Mouse (Mus musculus) CH12.LX (cell line): ENCODE measurements at regions not wholly inside any gene's neighbourhood (a gene's known extent, or its start where the extent isn't known, plus 50 kb on each side); places are given as distances from the start of the nearest gene placed in this dataset.

Experiments used
- DNase-seq: peaks from one replicate; pipeline ENCODE4 v3.0.0-alpha.2; 2013; ENCODE audit errors: extremely low read depth
- H3K27ac ChIP-seq: 2 replicates; pipeline ENCODE4 v1.5.1; 2012; ENCODE audit warnings: low read depth, mild to moderate bottlenecking, control low read depth, moderate library complexity; ENCODE audit not compliant: insufficient read depth
- H3K27me3 ChIP-seq: replicated peaks from 2 replicates; pipeline ENCODE3; 2012; ENCODE audit warnings: inconsistent platforms
- H3K36me3 ChIP-seq, 2 experiments: replicated peaks in 1 of 2; 2 replicates each; pipeline versions ENCODE3 to v1.6.1; 2012; ENCODE audit warnings: inconsistent platforms in 1 of 2, low read length in 1 of 2, mild to moderate bottlenecking in 1 of 2, mixed read lengths in 1 of 2, moderate library complexity in 1 of 2; ENCODE audit not compliant: control insufficient read depth in 1 of 2, insufficient read depth in 1 of 2
- H3K4me1 ChIP-seq, 2 experiments: 2 replicates each; pipeline ENCODE4 v1.6.1; 2012; ENCODE audit warnings: inconsistent platforms in 1 of 2, moderate library complexity in 1 of 2; ENCODE audit not compliant: insufficient read depth in 2 of 2, control insufficient read depth in 1 of 2
- H3K4me2 ChIP-seq: 2 replicates; pipeline ENCODE4 v1.6.1; 2012; ENCODE audit warnings: low read depth, mild to moderate bottlenecking, control low read depth; ENCODE audit not compliant: poor library complexity, insufficient read depth, severe bottlenecking
- H3K4me3 ChIP-seq, 3 experiments: fragments of 150-350 bp in 1 of 3; sonication (generic) in 1 of 3; replicated peaks in 1 of 3; 2 replicates each; pipeline versions ENCODE3 to v1.5.1; 2011 to 2012; ENCODE audit warnings: low read depth in 2 of 3, low read length in 2 of 3, mild to moderate bottlenecking in 2 of 3, moderate library complexity in 2 of 3, control low read depth in 1 of 3, improper control_type of control experiment in 1 of 3, inconsistent platforms in 1 of 3, mixed read lengths in 1 of 3; ENCODE audit not compliant: poor library complexity in 1 of 3
- H3K79me2 ChIP-seq: replicated peaks from 2 replicates; pipeline ENCODE4 v1.6.1; 2012; ENCODE audit warnings: mild to moderate bottlenecking, moderate library complexity; ENCODE audit not compliant: control insufficient read depth, poor library complexity, insufficient read depth, severe bottlenecking; ENCODE audit errors: extremely low read depth
- H3K9ac ChIP-seq: 2 replicates; pipeline ENCODE4 v1.6.1; 2012; ENCODE audit warnings: low read depth, mild to moderate bottlenecking, control low read depth, moderate library complexity; ENCODE audit not compliant: insufficient read depth
- H3K9me3 ChIP-seq: replicated peaks from 2 replicates; pipeline ENCODE3; 2012; ENCODE audit warnings: low read length, inconsistent platforms, mixed read lengths
- CHD2 ChIP-seq: IDR thresholded peaks from 2 replicates; pipeline ENCODE4 v1.6.1; 2011; ENCODE audit warnings: low read length, improper control_type of control experiment
- CTCF ChIP-seq, 2 experiments: IDR thresholded peaks in 1 of 2; conservative IDR thresholded peaks in 1 of 2; 2 replicates each; pipeline ENCODE4 v1.5.1; 2011 to 2012; ENCODE audit warnings: low read depth in 2 of 2, low read length in 2 of 2, improper control_type of control experiment in 1 of 2, inconsistent platforms in 1 of 2, mild to moderate bottlenecking in 1 of 2, moderate library complexity in 1 of 2
- ETS1 ChIP-seq: conservative IDR thresholded peaks from 2 replicates; pipeline ENCODE4 v1.6.1; 2012; ENCODE audit warnings: low read depth, mild to moderate bottlenecking, inconsistent platforms, low read length, improper control_type of control experiment, moderate library complexity
- IRF4 ChIP-seq: IDR thresholded peaks from 2 replicates; pipeline ENCODE4 v1.6.1; 2014; ENCODE audit warnings: low read depth, mild to moderate bottlenecking, inconsistent platforms, low read length, improper control_type of control experiment
- JUN ChIP-seq: IDR thresholded peaks from 2 replicates; pipeline ENCODE4 v1.6.1; 2011; ENCODE audit warnings: low read depth, mild to moderate bottlenecking, low read length, improper control_type of control experiment, moderate library complexity; ENCODE audit not compliant: insufficient read depth
- JUND ChIP-seq: conservative IDR thresholded peaks from 2 replicates; pipeline ENCODE4 v1.6.1; 2011; ENCODE audit warnings: low read depth, low read length, improper control_type of control experiment
- KAT2A ChIP-seq: IDR thresholded peaks from 2 replicates; pipeline ENCODE4 v1.6.1; 2012; ENCODE audit warnings: low read length, improper control_type of control experiment, inconsistent platforms; ENCODE audit not compliant: insufficient replicate concordance
- MAX ChIP-seq: IDR thresholded peaks from 2 replicates; pipeline ENCODE4 v1.6.1; 2011; ENCODE audit warnings: low read length, improper control_type of control experiment
- MXI1 ChIP-seq: IDR thresholded peaks from 2 replicates; pipeline ENCODE4 v1.6.1; 2011; ENCODE audit warnings: mild to moderate bottlenecking, low read depth, low read length, improper control_type of control experiment
- NELFE ChIP-seq: IDR thresholded peaks from 2 replicates; pipeline ENCODE4 v1.6.1; 2011; ENCODE audit warnings: low read depth, low read length, improper control_type of control experiment
- POLR2A ChIP-seq: IDR thresholded peaks from 2 replicates; pipeline ENCODE4 v1.6.1; 2011; ENCODE audit warnings: low read depth, mild to moderate bottlenecking, improper control_type of control experiment, low read length
- POLR2AphosphoS2 ChIP-seq: IDR thresholded peaks from 2 replicates; pipeline ENCODE4 v1.6.1; 2011; ENCODE audit warnings: low read depth, low read length, improper control_type of control experiment
- RCOR1 ChIP-seq: conservative IDR thresholded peaks from 2 replicates; pipeline ENCODE4 v1.6.1; 2012; ENCODE audit warnings: low read depth, mild to moderate bottlenecking, inconsistent platforms, low read length, improper control_type of control experiment
- SMC3 ChIP-seq: IDR thresholded peaks from 2 replicates; pipeline ENCODE4 v1.6.1; 2011; ENCODE audit warnings: low read depth, low read length, improper control_type of control experiment
- TBP ChIP-seq: conservative IDR thresholded peaks from 2 replicates; pipeline ENCODE4 v1.6.1; 2011; ENCODE audit warnings: low read depth, low read length, improper control_type of control experiment
- TCF12 ChIP-seq: IDR thresholded peaks from 2 replicates; pipeline ENCODE4 v1.6.1; 2014; ENCODE audit warnings: low read depth, mild to moderate bottlenecking, inconsistent platforms, low read length, improper control_type of control experiment
- UBTF ChIP-seq: IDR thresholded peaks from 2 replicates; pipeline ENCODE4 v1.6.1; 2012; ENCODE audit warnings: low read depth, mild to moderate bottlenecking, inconsistent platforms, low read length, improper control_type of control experiment, moderate library complexity
- USF1 ChIP-seq: IDR thresholded peaks from 2 replicates; pipeline ENCODE4 v1.6.1; 2014; ENCODE audit warnings: low read depth, mild to moderate bottlenecking, inconsistent platforms, low read length, improper control_type of control experiment
- ZKSCAN1 ChIP-seq: IDR thresholded peaks from 2 replicates; pipeline ENCODE4 v1.6.1; 2012; ENCODE audit warnings: low read depth, inconsistent platforms, low read length, improper control_type of control experiment, borderline replicate concordance
- ZMIZ1 ChIP-seq: IDR thresholded peaks from 2 replicates; pipeline ENCODE4 v1.6.1; 2012; ENCODE audit warnings: low read depth, mild to moderate bottlenecking, inconsistent platforms, low read length, improper control_type of control experiment
- dilution Hi-C: fragments of 300-500 bp; cut with MboI; formaldehyde crosslinking; loops from 2 replicates; pipeline ENCODE4 v1.14.3; 2020; ENCODE audit warnings: low sequenced_read_pairs; ENCODE audit not compliant: extremely low pct_unique_long_range_greater_than_20kb, extremely low pct_ligation_motif_present
- in situ Hi-C: fragments of 300-500 bp; cut with MboI; formaldehyde crosslinking; loops from 3 replicates; pipeline ENCODE4 v1.14.3; 2019; ENCODE audit warnings: low sequenced_read_pairs, low pct_ligation_motif_present, low pct_unique_long_range_greater_than_20kb, mixed read lengths

DNA sequence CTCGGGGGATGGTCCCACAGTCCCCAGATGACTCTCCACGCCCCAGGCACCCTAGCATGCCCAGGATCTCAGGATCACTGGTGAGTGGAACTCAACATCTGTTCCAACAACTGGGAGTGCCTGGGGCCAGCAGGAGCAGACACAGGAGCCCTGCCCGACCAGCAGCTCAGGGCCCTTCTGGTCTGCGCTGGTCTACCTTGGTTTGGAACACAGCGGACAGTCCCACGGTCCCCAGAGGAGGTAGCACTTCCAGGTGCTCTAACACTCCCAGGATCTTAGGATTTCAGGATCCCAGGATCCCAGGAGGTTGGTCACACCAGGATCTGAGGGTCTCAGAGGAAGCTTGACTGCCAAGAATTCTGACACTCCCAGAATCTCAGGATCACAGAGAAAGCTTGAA, 131.8 kb downstream of the Thbs2 start:
- in situ Hi-C loops: no loop called here

DNA sequence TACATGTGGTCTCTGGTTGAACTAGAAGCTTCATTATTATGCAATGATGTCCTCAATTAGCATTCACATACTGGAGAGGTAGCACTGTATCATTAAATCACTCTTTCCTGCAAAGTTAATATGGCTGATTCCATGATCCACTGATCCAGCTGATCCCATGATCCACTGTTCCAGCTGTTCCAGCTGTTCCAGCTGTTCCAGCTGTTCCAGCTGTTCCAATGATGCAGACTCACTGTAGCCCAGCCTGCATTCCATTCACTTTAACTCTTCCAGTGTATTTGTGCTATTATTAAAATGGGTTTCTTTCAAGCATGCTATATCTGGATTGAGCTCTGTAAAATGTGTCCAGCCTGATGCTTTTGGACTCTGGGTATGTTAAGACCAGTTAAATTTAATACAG, 136.8 kb downstream of the Thbs2 start:
- no peak overlapping the region for H3K4me3 ChIP-seq
- no peak for DNase-seq
- H3K4me1 ChIP-seq: no peaks in the 10 kb centered on the region
- H3K27ac ChIP-seq: no peak overlapping the region
- TF ChIP-seq KAT2A (no peak), IRF4 (no peak), ZKSCAN1 (no peak), CTCF (conservative IDR thresholded peaks at IDR 0.05 in 1 of 2, IDR thresholded peaks at IDR 0.05 in 1 of 2; ENCODE audit: low read depth in 2 of 2, low read length in 2 of 2) (no peak), NELFE (no peak), UBTF (no peak), POLR2A (no peak)
- in situ Hi-C loops (no loop called here), dilution Hi-C loops (no loop called here)
- no peaks in the 10 kb centered on the region for H3K27me3 ChIP-seq
- no peaks in the 10 kb centered on the region for H3K9me3 ChIP-seq
- no peaks in the 10 kb centered on the region for H3K79me2 ChIP-seq
- no peak overlapping the region for H3K9ac ChIP-seq
- H3K4me2 ChIP-seq: no peak overlapping the region
- no peaks in the 10 kb centered on the region for H3K36me3 ChIP-seq

More for the DNA sequence above, 131.8 kb downstream of the Thbs2 start:
- H3K27me3 ChIP-seq: no peaks in the 10 kb centered on the region
- no peak for TF ChIP-seq MXI1
- TF ChIP-seq ZKSCAN1: no peak
- no peak for TF ChIP-seq MAX
- TF ChIP-seq SMC3: no peak
- no peak for TF ChIP-seq JUN
- TF ChIP-seq TBP: no peak
- TF ChIP-seq CHD2: no peak
- no peak for TF ChIP-seq ZMIZ1
- TF ChIP-seq JUND: no peak
- TF ChIP-seq USF1: no peak
- TF ChIP-seq TCF12: no peak
- no peak for TF ChIP-seq POLR2AphosphoS2
- no peak for TF ChIP-seq RCOR1
- no peak for TF ChIP-seq ETS1
- H3K4me2 ChIP-seq: no peak overlapping the region
- no peak for DNase-seq
- no peaks in the 10 kb centered on the region for H3K79me2 ChIP-seq
- H3K4me1 ChIP-seq: no peaks in the 10 kb centered on the region
- H3K36me3 ChIP-seq: no peaks in the 10 kb centered on the region
- no peak overlapping the region for H3K27ac ChIP-seq
- no peak overlapping the region for H3K4me3 ChIP-seq
- H3K9ac ChIP-seq: no peak overlapping the region
- dilution Hi-C loops: no loop called here
- no peaks in the 10 kb centered on the region for H3K9me3 ChIP-seq
